Mouse (Mus musculus) frontal cortex, adult (tissue): Measurements from ENCODE around the gene Gpr3.

Experiments
- ATAC-seq: cut with Nextera tagmentation; 2 replicates; pipeline ENCODE4 v1.9.2; 2017; ENCODE audit warnings: mild to moderate bottlenecking, moderate library complexity, mixed read lengths; ENCODE audit not compliant: low TSS enrichment

Gpr3 gene

DNA sequence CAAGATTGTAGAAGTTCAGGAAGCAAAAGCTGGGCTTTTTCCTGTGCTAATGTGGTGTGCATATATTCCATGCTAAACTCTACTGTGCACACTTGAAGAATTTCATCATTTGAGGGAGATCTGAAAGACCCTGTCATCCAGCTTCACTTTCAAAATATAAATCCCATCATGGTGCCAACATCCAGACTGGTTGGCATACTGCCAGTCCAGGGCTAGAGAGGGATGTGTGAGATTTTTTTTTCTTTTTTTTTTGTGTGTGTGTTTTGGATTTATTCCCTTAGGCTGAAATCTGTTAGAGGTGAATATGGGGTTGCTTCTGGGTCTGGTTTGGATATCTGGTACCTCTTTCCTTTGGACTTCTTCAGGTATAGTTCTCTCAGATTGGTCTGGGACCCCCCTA, 41.7 kb downstream of the Gpr3 start:
- no peak for ATAC-seq

DNA sequence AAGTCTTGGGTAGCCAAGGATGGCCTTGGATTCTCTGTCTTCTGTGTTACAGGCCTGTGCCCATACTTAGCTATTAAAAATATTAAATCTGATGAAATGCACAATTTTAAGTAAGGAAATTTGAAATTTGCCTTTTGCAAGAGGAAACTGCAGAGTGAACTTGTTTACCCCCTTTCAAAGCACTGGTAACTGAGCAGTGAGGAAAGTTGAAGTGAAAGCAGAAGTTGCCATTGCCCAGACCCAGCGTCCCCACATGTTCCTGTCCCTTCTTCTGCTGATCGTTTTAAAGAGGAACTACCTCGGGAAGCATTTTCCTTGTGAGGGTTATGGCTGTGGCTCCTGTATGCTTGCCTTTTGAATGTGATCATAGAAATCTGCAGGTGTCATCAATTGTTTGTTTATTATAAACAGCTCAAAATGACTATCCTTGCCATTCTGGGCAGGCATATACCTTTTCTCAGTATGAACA, 42.2 kb downstream of the Gpr3 start:
- ATAC-seq = no peak

GRCm38 (mm10) chr4:133169237-133170055, 42.9 kb downstream of the Gpr3 start:
- ATAC-seq = no peak

DNA sequence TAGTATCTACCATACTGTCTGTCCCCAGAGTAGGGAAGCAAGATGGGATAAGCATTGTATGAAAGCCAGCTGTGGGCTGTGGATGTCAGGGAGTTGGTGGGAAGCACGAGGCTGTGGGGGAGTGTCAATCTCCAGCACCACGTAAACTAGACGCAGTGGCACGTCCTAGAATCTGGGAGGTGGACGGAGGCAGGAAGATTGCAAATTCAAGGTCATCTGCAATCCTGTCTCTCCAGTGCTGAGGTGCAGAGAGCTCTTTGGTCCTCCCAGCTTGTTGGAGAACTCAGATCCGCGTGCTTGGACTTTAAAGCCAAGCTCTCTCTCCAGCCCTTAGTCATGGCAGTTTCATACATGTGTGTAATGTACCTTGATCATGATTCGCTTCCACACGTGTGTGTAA, 45.6 kb downstream of the Gpr3 start:
- no peak for ATAC-seq

- ATAC-seq = no peak
These were observed 50.1 kb downstream of the Gpr3 start for GRCm38 (mm10) chr4:133162196-133162595.

DNA sequence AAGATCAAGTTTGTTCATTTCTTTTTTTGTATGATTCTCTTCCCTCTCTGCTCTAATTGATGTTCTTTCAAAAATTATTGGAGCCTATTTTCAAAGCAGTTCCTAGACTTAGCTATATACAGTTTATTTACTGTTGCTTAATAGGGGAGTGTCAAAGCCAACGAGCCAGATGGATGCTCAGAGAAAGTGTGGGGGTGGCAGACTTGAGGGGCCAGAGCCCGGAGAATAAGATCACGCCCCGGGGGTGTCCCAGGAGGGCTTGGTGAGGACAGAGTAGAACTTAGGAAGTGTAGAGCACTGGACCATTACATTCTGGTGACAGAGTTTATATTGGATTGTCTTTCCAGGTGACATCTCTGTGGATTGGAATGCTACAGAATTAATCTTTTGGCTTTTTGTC, 51.5 kb downstream of the Gpr3 start:
- ATAC-seq = no peak

- ATAC-seq = no peak
These were observed 52.1 kb downstream of the Gpr3 start for GRCm38 (mm10) chr4:133160211-133160610.

GRCm38 (mm10) chr4:133159646-133160045, 52.7 kb downstream of the Gpr3 start:
- no peak for ATAC-seq
